Mouse (Mus musculus) frontal cortex, postnatal 14 days (tissue): ENCODE measurements around the gene Olfr690.
"Not testable (repeated sequence)": the region's sequence is repeated elsewhere in the genome, so short reads cannot be mapped to it uniquely, and the experiment has no call there.

ENCODE experiments used
- DNase-seq, 2 experiments: peaks; one replicate each; pipeline ENCODE4 v3.0.0; 2022; ENCODE audit warnings: low spot score in 2 of 2

Olfr690 gene

DNA sequence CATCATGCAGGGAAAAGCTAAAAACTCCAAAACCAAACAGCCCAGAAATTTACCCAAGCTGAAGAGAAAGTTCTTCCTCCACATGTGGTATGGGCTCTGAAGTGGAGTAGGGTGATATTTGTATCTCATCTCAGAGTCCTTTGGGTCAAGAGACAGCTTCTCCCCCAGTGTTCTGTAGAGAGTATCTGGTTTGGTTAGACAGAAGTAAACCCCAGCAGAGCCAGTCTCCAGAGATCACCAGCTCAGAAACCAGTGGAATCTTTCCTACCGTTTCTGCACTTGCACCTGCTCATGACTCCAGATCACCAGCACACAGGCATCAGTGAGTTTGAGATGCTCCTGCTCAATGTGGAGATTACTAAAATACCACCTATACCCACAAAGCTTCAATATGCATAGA lies at the start of gene Olfr690:
Olfr690 (minus strand) TSS at position 101 of the 400 bp plus-strand sequence.
- no peak for DNase-seq

DNA sequence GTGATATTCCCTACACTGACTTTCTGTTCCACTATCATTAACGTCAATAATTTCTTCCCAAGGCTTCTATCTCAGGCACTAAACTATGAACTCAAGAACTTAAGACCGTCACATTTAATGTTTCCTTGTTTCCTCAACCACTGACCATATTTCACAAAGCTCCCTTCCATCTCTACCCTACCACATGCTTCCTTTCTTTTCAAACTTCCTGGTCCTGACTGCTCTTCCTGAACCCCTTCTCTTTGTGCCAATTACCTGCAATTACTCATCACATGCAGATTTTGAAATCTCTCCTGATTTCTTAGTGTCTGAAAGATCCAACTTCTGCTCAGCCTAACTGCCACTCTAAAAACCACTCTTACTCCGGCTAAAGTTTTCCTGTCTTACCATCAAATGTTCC lies 46.4 kb upstream of the Olfr690 start:
- DNase-seq, result no peak

DNA sequence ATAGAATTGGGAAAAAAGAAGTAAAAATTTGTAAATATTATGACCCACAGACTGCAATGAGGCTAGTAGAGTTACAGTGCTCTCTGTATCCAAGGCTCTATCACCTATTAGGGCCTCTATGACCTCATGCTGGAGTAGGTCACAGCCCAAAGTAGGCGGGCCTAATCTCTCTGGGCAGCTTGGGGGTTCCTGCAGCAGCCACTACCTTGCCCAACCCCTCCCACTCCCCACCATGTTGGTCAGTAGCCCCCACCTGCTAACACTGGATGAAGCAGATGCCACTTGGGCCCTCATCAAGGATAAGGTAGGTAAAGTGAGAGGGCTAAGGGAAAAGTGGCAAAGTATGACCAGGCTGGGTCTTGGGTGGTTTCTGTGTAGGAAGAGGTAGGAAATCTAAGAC lies 41.0 kb upstream of the Olfr690 start, which contains the start of gene Gm5901:
Gm5901 (plus strand) TSS at position 173 of the 400 bp plus-strand sequence.
- no peak for DNase-seq

DNA sequence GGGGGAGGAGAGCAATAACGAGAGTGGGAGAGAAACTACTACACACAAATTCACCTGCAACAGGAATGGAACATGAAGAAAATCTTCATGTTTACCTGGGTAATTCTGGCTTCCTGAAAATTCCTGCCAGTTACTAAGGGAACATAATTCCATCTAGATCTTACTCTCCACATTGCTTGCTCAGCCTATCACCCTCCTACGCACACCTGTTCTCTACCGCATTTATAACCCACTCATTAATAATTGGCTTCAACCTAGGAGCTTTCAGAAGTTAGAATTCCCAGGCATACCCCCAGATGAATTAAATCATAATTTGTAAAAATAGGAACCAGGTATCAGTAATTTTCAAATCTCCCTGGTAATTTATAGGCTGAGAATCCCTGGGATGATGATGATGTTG lies 40.1 kb upstream of the Olfr690 start:
- no peak for DNase-seq

DNA sequence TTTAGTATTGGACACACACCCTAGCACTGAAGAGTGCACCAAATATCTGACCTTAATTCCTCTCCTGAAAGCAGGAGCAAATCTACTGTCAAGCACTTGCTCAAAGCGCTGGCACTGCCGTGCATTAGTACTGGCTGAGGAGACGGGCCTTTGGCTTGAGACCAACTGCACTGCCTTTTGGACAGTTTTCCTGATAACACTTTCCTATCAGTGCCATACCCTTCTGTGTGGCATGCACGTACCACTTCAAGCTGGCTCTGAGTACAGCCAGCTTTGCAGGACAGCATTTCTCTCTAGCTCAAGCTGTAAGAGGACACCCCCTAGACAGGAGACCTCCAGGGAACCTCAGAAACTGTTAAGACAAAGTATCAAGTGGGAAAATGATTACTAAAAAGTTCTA lies 39.6 kb upstream of the Olfr690 start:
- no peak for DNase-seq

DNA sequence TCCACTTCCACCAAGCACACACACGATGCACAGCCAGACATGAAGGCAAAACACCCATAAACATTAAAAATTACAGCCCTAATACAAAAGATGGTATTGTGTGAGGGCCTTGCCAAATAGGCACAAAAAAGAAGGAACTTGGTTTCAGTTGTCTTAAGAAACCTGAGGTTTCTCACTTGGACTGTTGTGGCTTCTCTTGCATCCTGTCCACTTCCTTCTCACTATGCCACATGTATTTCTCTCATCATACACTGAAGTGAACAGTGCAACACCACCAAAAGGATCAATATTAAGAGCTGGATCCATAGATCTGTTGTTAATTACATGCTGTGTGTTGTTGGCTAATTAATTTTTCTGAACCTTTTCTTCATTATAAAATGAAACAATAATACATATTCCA lies 39.0 kb upstream of the Olfr690 start:
- no peak for DNase-seq

DNA sequence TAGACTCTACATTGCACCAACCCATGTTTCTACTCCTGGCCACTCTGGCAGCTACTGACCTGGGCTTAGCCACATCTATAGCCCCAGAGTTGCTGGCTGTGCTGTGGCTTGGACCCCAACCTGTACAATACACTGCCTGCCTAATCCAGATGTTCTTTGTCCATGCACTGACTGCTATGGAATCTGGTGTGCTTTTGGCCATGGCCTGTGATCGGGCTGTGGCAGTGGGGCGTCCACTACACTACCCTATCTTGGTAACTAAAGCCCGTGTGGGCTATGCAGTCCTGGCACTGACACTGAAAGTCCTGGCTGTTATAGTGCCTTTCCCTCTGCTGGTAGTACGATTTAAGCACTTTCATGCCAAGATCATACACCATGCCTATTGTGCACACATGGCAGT lies 34.6 kb upstream of the Olfr690 start:
- DNase-seq, result no peak

DNA sequence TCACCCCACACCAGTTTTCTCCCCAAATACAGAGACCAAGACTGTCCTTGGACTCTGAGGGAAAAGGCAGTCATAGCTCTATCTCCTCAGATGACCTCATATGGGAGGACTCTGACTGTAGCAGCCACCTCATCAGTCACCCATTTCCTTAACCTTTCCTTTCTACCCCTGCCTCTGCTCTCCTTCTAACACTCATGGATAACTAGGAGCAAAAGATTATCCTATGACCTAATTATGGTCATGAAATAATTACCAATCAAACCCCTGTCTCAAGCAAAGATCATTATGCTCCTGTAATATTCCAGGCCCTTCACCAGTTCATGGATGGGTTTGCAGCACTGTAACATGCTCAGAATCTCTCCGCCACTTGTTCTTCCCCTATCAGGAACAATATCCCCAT lies 34.0 kb upstream of the Olfr690 start, which contains the start of gene Olfr692:
Olfr692 (plus strand) TSS at position 301 of the 400 bp plus-strand sequence.
- DNase-seq, result no peak

DNA sequence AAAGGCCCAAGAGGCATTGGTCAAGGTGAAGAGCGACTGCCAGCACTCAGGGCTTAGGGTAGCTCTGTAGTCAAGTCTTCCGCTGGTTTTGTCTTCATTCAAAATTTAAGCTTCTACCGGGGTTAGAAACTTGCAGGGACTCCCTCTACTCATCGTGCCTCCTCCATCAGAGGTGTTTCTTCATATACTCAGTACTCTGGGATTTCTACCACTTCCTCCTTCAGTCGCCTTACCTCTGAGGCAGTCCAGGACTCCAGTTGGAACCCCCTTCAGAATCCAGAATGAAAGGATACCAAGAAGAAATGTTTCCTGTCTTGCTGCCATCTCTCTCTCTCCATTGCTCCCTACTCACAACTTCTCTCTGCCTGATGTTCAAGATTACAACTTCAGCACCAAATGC lies 33.4 kb upstream of the Olfr690 start:
- no peak for DNase-seq

DNA sequence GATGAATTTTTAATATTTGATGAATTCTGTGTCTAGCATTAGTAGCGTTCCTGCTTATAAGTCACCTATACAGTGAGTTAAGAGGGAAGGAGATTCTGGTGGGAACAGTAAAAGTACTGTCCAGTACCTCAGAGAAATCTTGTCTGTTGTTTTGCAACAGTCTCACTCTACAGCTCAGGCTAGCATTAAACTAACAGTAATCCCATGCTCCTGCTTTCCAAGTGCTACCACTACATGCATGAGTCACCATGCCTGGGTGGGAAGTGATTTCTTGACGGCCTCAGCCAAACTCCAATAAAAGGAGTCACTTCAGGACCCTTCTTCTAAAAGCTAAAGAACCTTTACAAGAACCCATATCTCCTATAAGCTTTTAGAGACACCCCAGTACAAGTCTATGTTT lies 27.8 kb upstream of the Olfr690 start:
- DNase-seq, result no peak

DNA sequence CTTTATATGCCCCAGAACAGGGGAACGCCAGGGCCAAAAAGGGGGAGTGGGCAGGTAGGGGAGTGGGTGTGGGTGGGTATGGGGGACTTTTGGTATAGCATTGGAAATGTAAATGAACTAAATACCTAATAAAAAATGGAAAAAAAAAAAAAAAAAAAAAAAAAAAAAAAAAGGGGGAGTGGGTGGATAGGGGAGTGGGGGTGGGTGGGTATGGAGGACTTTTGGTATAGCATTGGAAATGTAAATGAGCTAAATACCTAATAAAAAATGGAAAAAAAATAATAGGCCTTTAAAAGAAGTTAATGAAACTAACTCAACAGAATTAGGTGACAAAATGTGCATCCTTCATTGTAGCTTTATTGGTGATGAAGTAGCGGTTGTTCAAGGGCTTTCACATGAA lies 22.6 kb upstream of the Olfr690 start:
- not testable (repeated sequence) for DNase-seq

DNA sequence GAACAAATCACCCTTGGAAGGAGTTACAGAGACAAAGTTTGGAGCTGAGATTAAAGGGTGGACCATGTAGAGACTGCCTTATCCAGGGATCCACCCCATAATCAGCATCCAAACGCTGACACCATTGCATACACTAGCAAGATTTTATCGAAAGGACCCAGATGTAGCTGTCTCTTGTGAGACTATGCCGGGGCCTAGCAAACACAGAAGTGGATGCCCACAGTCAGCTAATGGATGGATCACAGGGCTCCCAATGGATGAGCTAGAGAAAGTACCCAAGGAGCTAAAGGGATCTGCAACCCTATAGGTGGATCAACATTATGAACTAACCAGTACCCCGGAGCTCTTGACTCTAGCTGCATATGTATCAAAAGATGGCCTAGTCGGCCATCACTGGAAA lies 22.2 kb upstream of the Olfr690 start:
- DNase-seq, result not testable (repeated sequence)

DNA sequence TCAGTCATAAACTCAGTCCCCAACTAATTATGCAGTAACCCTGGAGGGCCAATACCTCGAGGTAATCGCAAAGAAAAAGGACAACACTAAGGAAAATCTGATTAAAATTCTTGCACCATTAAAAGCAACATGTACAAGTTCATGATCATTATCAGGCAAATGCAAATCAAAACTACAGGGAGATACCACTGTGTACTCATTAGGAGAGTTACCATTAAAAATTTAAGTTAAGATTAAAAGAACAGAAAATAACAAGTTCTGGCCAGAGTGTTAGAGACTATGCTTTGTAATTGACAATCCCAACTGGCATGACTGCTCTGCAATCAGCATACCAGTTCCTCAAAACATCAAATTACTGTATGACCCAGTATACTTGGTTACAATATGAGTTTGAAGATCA lies 8.8 kb upstream of the Olfr690 start:
- DNase-seq, result no peak

DNA sequence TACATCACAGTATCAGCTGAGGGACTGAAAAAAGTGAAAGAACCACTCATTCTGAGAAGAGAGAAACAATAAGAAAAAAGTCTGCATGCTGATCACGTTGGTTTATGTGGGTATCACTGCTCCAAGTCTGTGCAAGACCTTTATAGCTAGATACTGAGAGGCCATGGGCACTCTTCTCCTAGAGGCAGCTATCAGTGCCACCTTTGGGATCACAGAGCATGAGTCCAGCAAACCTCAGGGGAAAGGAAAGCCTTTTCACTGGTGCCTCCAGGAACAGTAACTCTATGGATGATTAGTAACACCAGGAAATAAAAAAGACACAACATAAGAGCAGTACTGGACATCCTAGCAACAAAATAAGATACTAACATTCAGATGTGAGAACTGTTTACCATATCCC lies 8.3 kb upstream of the Olfr690 start, which contains the start of gene Olfr691:
Olfr691 (minus strand) TSS at position 101 of the 400 bp plus-strand sequence.
- no peak for DNase-seq

DNA sequence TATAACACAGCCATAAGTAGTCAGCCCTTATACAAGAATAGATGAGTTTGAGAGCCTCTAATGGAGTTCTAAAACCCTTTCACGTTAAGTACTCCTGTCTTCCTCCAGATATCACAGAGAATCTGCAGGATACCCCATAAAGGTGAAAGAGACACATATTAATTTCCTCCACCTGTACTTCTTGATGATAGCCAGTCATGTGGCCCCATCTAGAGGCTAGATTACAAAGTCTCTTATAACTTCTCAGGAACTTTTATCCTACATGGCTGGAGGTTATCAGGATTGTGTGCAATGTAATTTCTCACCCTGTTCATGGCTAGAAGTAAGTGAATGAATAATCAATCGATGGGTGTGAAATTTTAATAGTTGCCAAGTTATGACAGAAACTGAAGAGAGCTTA lies 8.6 kb downstream of the Olfr690 start:
- DNase-seq, result no peak

DNA sequence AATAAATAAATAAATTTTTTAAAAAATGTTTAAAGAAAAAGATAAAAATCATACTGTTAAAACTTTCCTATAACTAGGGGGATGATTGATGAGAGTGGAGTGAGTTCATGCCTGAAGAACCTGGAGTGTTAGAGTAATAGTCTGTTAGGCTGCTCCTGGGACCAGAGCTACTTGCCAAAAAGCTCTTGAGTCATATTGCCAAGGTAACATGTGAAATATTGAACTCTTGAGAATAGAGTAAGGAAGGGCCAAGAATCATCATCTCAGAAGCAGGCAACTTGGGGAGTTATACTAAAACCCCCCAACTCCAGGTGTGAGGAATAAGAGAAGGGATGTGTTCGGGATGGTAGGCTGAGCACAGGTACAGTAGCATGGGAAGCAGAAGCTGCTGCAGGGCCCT lies 23.0 kb downstream of the Olfr690 start, which contains the start of gene Olfr689:
Olfr689 (plus strand) TSS at position 301 of the 400 bp plus-strand sequence.
- no peak for DNase-seq

DNA sequence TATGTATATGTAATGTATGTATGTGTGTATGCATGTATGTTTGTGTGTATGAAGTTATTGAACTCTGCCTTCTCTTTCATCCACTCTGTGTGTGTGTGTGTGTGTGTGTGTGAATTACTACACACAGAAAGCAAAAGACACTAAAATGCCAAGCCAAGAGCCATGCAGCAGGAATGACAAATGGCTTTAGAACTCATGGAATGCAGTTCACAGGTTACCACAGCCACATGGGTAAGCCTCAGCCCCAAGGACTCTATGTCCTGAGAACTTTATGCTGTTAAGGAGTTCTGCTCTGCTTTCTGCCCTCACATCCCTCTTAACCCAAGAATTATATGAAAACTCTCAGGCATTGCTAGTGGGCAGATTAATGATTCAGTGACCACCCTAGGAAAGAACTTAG lies 43.9 kb downstream of the Olfr690 start:
- no peak for DNase-seq

DNA sequence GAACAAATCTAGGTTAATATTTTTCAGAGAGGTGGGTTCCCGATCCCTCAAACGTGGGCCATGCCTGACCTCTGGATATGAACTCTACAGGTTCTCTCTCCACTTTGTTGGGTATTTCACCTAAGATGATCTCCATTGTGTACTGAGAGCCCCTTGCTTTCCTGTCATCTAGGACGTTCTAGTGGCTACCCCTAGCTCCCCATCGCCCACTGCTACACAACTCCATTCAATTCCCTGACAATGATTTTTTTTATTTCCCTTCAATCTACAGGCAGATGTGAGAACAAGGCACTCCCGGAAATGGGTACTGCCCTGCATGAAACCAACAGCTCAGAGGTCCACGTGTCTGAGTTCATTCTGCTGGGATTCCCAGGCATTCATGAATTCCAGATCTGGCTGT lies 46.1 kb downstream of the Olfr690 start, which contains the start of gene Olfr688:
Olfr688 (plus strand) TSS at position 301 of the 400 bp plus-strand sequence.
- DNase-seq, result no peak
